Mouse (Mus musculus) kidney, embryonic 16.5 days (tissue): ENCODE measurements around the gene 5830473C10Rik. TPM values are rescaled to one million over a fixed set of nuclear protein-coding genes. Genes with fewer than 3 reads are reported as not detected.
A peak's percentile ranks its signal among the peaks of the same experiment; 100 is the strongest.

Experiments used
- ATAC-seq: fragments of 200-750 bp; cut with Nextera tagmentation; 2 replicates; pipeline ENCODE4 v1.8.0; 2017; ENCODE audit warnings: moderate TSS enrichment; ENCODE audit not compliant: low FRiP score, low TSS enrichment
- H3K27ac ChIP-seq: fragments of 300-500 bp; sonication (generic); 2 replicates; pipeline ENCODE4 v1.5.1; 2014; ENCODE audit warnings: low read length
- H3K27me3 ChIP-seq: fragments of 300-500 bp; sonication (generic); 2 replicates; pipeline ENCODE4 v1.6.1; 2014; ENCODE audit warnings: low read length, control low read depth, mixed read lengths; ENCODE audit not compliant: insufficient read depth
- H3K36me3 ChIP-seq: fragments of 300-500 bp; sonication (generic); 2 replicates; pipeline ENCODE4 v1.6.1; 2014; ENCODE audit warnings: low read length, control low read depth, mixed read lengths; ENCODE audit not compliant: insufficient read depth
- H3K4me1 ChIP-seq: fragments of 300-500 bp; sonication (generic); 2 replicates; pipeline ENCODE4 v1.6.1; 2014; ENCODE audit warnings: low read length, control low read depth, mixed read lengths; ENCODE audit not compliant: insufficient read depth
- H3K4me2 ChIP-seq: fragments of 300-500 bp; sonication (generic); replicated peaks from 2 replicates; pipeline ENCODE4 v1.6.1; 2014; ENCODE audit warnings: low read depth, low read length
- H3K4me3 ChIP-seq: fragments of 300-500 bp; sonication (generic); 2 replicates; pipeline ENCODE4 v1.5.1; 2014; ENCODE audit warnings: mild to moderate bottlenecking, low read length
- H3K9ac ChIP-seq: fragments of 300-500 bp; sonication (generic); replicated peaks from 2 replicates; pipeline ENCODE4 v1.6.1; 2014; ENCODE audit warnings: low read length
- H3K9me3 ChIP-seq: fragments of 300-500 bp; sonication (generic); 2 replicates; pipeline ENCODE4 v1.6.1; 2016; ENCODE audit warnings: low read length, control low read depth
- WGBS: fragments of 180-500 bp; shearing (Covaris S2); extraction: QIAGEN DNeasy Blood & Tissue Kit; methylation state at CpG from one replicate; pipeline ENCODE4 v1.1.7; 2014; 5-methylcytosine and 5-hydroxymethylcytosine counted together
- polyA plus RNA-seq: library from polyadenylated mRNA; unstranded; fragments of >200 nt; fragmentation: Nextera tagmentation; extraction: Ambion mirVana; gene quantifications from 2 replicates; pipeline ENCODE4 v1.2.1, GENCODE M21; 2015

Gene 5830473C10Rik
- polyA plus RNA-seq: 0.35 and 0.39 TPM in 2 replicates

DNA sequence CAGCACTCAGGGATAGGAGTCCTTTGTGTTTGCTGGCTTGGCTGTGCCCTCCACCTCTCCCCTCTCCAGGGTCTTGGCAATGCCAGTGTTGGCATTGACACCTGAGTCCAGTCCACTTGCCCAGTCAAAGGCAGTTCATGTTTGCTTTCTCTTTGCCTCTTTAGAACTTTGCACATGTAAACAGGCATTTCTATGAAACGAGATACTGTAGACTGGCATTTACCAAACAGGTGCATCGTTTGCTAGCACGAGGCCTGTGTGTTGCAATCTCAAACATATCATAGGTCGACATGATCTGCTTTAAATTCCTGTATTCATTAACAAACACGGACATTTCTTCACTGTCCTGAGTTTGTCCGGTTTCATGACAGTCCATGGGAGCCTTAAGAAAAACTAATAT, at the start of gene 5830473C10Rik:
Gene 5830473C10Rik, plus strand, starts transcription at position 365 of the 400 bp plus-strand sequence.
- WGBS: 88% methylated on average over 6 of the region's 6 CpGs
- no peak within 1 kb of the TSS for H3K4me2 ChIP-seq
- H3K9me3 ChIP-seq: no peaks in the 10 kb centered on the region
- no peaks in the 10 kb centered on the region for H3K27me3 ChIP-seq
- H3K27ac ChIP-seq: no peak within 1 kb of the TSS
- no peaks in the 10 kb centered on the region for H3K4me1 ChIP-seq
- H3K36me3 ChIP-seq: no peaks in the 10 kb centered on the region
- no peak within 1 kb of the TSS for H3K4me3 ChIP-seq
- H3K9ac ChIP-seq: no peak within 1 kb of the TSS
- no peak for ATAC-seq

GRCm38 (mm10) chr5:90512288-90512955, 48.5 kb upstream of the 5830473C10Rik start:
- no peaks in the 10 kb centered on the region; the same call in 1 of the 2 replicates for H3K4me1 ChIP-seq
- no peaks in the 10 kb centered on the region for H3K27me3 ChIP-seq
- no peak for ATAC-seq
- no peak overlapping the region for H3K9ac ChIP-seq
- no peak overlapping the region for H3K4me3 ChIP-seq
- H3K27ac ChIP-seq: no peak overlapping the region
- no peak overlapping the region for H3K4me2 ChIP-seq
- no peaks in the 10 kb centered on the region for H3K9me3 ChIP-seq
- 75% methylated on average over 6 of the region's 6 CpGs for WGBS
- no peaks in the 10 kb centered on the region for H3K36me3 ChIP-seq

DNA sequence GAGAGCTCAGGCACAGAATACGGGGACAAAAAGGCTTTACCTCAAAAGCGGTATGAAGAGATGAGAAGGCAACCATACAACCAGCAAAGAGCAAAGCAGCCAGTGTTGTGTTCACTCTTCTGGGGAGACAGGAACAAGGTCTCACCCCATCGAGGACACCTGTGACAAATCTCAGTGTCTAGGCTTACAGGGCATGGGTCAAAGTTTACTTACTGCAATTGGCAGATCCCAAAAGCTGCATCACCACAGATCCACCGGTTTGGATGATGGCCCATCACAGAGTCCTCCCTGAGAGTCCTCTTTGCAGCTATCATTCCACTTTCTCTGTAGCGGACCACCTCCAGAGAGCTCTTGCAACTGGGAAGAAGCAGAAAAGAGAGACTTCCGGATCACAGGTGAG, 45.3 kb upstream of the 5830473C10Rik start:
- no peaks in the 10 kb centered on the region for H3K4me1 ChIP-seq
- 91% methylated on average over 6 of the region's 6 CpGs for WGBS
- no peak for ATAC-seq

GRCm38 (mm10) chr5:90518356-90519100, 42.4 kb upstream of the 5830473C10Rik start, which contains the start of gene Afm:
Afm (plus strand) TSS chr5:90518932.
- peak within 1 kb of the TSS; percentile 91 for H3K27ac ChIP-seq

More for the DNA sequence above, 45.3 kb upstream of the 5830473C10Rik start:
- Histone ChIP-seq H3K36me3 (no peaks in the 10 kb centered on the region), H3K27me3 (no peaks in the 10 kb centered on the region), H3K9me3 (no peaks in the 10 kb centered on the region), H3K4me2 (no peak overlapping the region), H3K27ac (no peak overlapping the region), H3K4me3 (no peak overlapping the region), H3K9ac (no peak overlapping the region)

DNA sequence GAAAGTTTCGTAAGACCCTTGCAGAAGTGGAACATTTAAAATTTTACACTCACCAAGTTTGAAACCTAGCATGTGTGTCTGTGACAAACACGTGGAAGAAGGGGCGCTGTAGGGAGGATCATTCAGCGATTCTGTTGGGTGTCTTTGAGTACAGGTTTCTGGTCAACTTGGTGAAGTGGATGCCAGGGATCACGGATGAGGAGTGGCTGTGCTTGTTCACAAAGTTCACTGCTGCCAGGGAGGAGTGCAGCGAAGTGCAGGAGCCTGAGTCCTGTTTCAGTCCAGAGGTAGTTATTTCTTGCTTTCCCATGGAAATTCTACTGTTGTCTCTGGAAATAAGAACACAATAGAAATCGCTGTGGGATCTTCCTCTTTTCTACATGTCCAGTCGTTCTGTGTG, 9.7 kb upstream of the 5830473C10Rik start:
- Histone ChIP-seq H3K9me3 (no peaks in the 10 kb centered on the region), H3K27me3 (no peaks in the 10 kb centered on the region), H3K27ac (no peak overlapping the region), H3K36me3 (no peaks in the 10 kb centered on the region), H3K4me1 (no peaks in the 10 kb centered on the region), H3K4me2 (no peak overlapping the region), H3K4me3 (no peak overlapping the region), H3K9ac (no peak overlapping the region)
- 85% methylated on average over 8 of the region's 8 CpGs for WGBS
- ATAC-seq: no peak

More at GRCm38 (mm10) chr5:90518356-90519100, 42.4 kb upstream of the 5830473C10Rik start, which contains the start of gene Afm:
- Histone ChIP-seq H3K9me3 (no peaks in the 10 kb centered on the region), H3K9ac (no peak within 1 kb of the TSS), H3K4me3 (0 out of 2 replicates have a peak within 1 kb of the TSS, but pooled peaks have one; percentile 11), H3K36me3 (no peaks in the 10 kb centered on the region), H3K4me2 (0 out of 2 replicates have a peak within 1 kb of the TSS, but pooled peaks have one; percentile 23), H3K27me3 (no peaks in the 10 kb centered on the region), H3K4me1 (no peaks in the 10 kb centered on the region)
- WGBS: 60% methylated on average over 6 of the region's 6 CpGs
- ATAC-seq: peak; percentile 87

DNA sequence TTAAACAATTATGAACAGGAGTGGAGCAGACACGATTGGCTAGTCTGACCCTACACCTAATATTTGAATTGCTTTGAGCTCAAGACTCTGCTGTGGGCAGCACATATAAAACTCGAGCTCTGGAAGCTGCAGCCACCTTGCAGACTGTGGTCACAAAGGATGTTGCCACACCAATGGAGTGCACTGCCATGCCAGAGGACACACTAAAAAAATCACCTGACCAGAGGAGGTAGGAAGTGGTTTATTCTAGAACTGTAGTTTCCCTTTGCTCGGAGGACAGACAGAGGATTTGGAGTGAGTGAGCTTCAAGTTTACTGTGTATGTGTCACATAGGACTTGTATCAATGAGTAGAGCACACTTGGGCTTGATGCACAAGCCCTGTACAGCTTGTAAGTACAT, 4.9 kb upstream of the 5830473C10Rik start:
- no peak for ATAC-seq
- Histone ChIP-seq H3K27me3 (no peaks in the 10 kb centered on the region), H3K4me3 (no peak overlapping the region), H3K4me2 (no peak overlapping the region), H3K36me3 (no peaks in the 10 kb centered on the region), H3K4me1 (no peaks in the 10 kb centered on the region), H3K9me3 (no peaks in the 10 kb centered on the region), H3K27ac (no peak overlapping the region), H3K9ac (no peak overlapping the region)
- WGBS: 80% methylated on average over 3 of the region's 3 CpGs

- Histone ChIP-seq H3K4me1 (no peaks in the 10 kb centered on the region), H3K36me3 (no peaks in the 10 kb centered on the region), H3K4me2 (no peak overlapping the region), H3K4me3 (no peak overlapping the region), H3K9me3 (no peaks in the 10 kb centered on the region), H3K27ac (no peak overlapping the region), H3K9ac (no peak overlapping the region), H3K27me3 (no peaks in the 10 kb centered on the region)
- WGBS: 93% methylated on average over 11 of the region's 11 CpGs
- no peak for ATAC-seq
Observed at GRCm38 (mm10) chr5:90561721-90562275, 891 bp downstream of the 5830473C10Rik start.

DNA sequence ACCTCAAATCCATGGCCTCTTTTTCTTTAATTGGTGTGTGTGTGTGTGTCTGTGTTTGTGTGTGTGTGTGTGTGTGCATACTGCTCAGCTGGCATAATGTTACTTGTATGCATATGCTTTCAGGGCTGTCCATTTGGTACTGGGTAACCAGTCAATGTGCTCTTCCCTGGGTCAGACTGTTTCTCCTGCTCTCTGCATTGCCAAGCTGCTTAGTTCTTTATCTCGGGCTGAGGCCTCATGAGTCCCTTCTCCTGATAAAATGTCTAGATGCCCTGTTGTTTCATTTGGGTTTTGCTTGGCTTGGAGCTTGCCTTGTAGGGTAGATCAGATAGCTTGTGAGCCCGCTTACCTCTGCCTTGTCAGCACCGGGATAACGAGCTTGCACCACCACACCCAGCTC, 2.0 kb downstream of the 5830473C10Rik start:
- H3K36me3 ChIP-seq: no peaks in the 10 kb centered on the region
- H3K9ac ChIP-seq: no peak overlapping the region
- no peaks in the 10 kb centered on the region for H3K9me3 ChIP-seq
- ATAC-seq: no peak
- no peak overlapping the region for H3K4me2 ChIP-seq
- no peaks in the 10 kb centered on the region for H3K27me3 ChIP-seq
- WGBS: 90% methylated on average over 4 of the region's 4 CpGs
- H3K4me1 ChIP-seq: no peaks in the 10 kb centered on the region
- H3K27ac ChIP-seq: no peak overlapping the region
- no peak overlapping the region for H3K4me3 ChIP-seq

GRCm38 (mm10) chr5:90564161-90564560, 3.3 kb downstream of the 5830473C10Rik start:
- no peaks in the 10 kb centered on the region for H3K36me3 ChIP-seq
- no peak overlapping the region for H3K4me2 ChIP-seq
- no peaks in the 10 kb centered on the region for H3K27me3 ChIP-seq
- ATAC-seq: no peak
- 88% methylated on average over 4 of the region's 4 CpGs for WGBS
- no peak overlapping the region for H3K9ac ChIP-seq
- H3K9me3 ChIP-seq: no peaks in the 10 kb centered on the region
- H3K27ac ChIP-seq: no peak overlapping the region
- peaks cover 5% of the 10 kb centered on the region for H3K4me1 ChIP-seq
- H3K4me3 ChIP-seq: no peak overlapping the region
